ENCODE assay signal across 12 mouse cellular contexts in genomic region chr4:133970876-133971275, GRCm38 (mm10). TPM values are rescaled to one million over a fixed set of nuclear protein-coding genes. Genes with fewer than 3 reads are reported as not detected.
A peak's percentile ranks its signal among the peaks of the same experiment; 100 is the strongest.
DNase-seq lines count a peak whose midpoint lies in the region; ATAC-seq lines count a peak whose summit lies in the region.
"Had no signal": no experiment of that assay in that cellular context is flagged by ENCODE, and none has a peak within 500 bp of the region (broad histone marks: within the 10 kb centered on the region; RNA-seq: fewer than 3 reads in every experiment).

No protein-coding gene starts in this region.

- intact Hi-C loops in heart, postnatal 36 days (cut with DNase I): no loop called here

- H3K9me3 ChIP-seq in forebrain, embryonic 12.5 days: no peaks in the 10 kb centered on the region
- no peaks in the 10 kb centered on the region for H3K9me3 ChIP-seq in hindbrain, embryonic 10.5 days
- no peaks in the 10 kb centered on the region for H3K9me3 ChIP-seq in midbrain, embryonic 15.5 days
- H3K9me3 ChIP-seq: embryonic facial prominence, embryonic 15.5 days; liver, embryonic 12.5 days had no signal

- peaks cover 45% of the 10 kb centered on the region for H3K4me1 ChIP-seq in forebrain, embryonic 12.5 days
- H3K4me1 ChIP-seq in hindbrain, embryonic 10.5 days (replicated peaks): peaks cover 51% of the 10 kb centered on the region
- peaks cover 33% of the 10 kb centered on the region for H3K4me1 ChIP-seq in midbrain, embryonic 15.5 days

- 0 out of 2 replicates have a peak overlapping the region, but pooled peaks have one; percentile 13 for H3K9ac ChIP-seq in forebrain, embryonic 12.5 days
- no peak overlapping the region for H3K9ac ChIP-seq in midbrain, embryonic 15.5 days
- H3K9ac ChIP-seq: embryonic facial prominence, embryonic 15.5 days; liver, embryonic 12.5 days had no signal

- H3K36me3 ChIP-seq in forebrain, embryonic 12.5 days (replicated peaks): peaks cover 27% of the 10 kb centered on the region
- peaks cover 63% of the 10 kb centered on the region for H3K36me3 ChIP-seq in hindbrain, embryonic 10.5 days
- 0 out of 2 replicates have a peak, but pooled peaks cover 3% of the 10 kb centered on the region for H3K36me3 ChIP-seq in midbrain, embryonic 15.5 days (replicated peaks)

- H3K27ac ChIP-seq in forebrain, embryonic 12.5 days: peak overlapping the region; percentile 100
- H3K27ac ChIP-seq in hindbrain, embryonic 10.5 days: peak overlapping the region; percentile 100
- peak overlapping the region; percentile 99; the same call in 1 of the 2 replicates for H3K27ac ChIP-seq in midbrain, embryonic 15.5 days
- H3K27ac ChIP-seq: embryonic facial prominence, embryonic 15.5 days; liver, embryonic 12.5 days had no signal

- WGBS in forebrain, embryonic 12.5 days: 74% methylated on average over 13 of the region's 13 CpGs
- 81% methylated on average over 13 of the region's 13 CpGs for WGBS in hindbrain, embryonic 10.5 days
- 64% methylated on average over 13 of the region's 13 CpGs for WGBS in midbrain, embryonic 15.5 days

- H3K4me2 ChIP-seq in forebrain, embryonic 12.5 days: no peak overlapping the region
- no peak overlapping the region for H3K4me2 ChIP-seq in midbrain, embryonic 15.5 days
- H3K4me2 ChIP-seq: embryonic facial prominence, embryonic 15.5 days; liver, embryonic 12.5 days had no signal

- H3K4me3 ChIP-seq in forebrain, embryonic 12.5 days (replicated peaks): no peak overlapping the region
- H3K4me3 ChIP-seq in hindbrain, embryonic 10.5 days: no peak overlapping the region
- H3K4me3 ChIP-seq in midbrain, embryonic 15.5 days: no peak overlapping the region
- H3K4me3 ChIP-seq: embryonic facial prominence, embryonic 15.5 days; liver, embryonic 12.5 days had no signal

- no peaks in the 10 kb centered on the region for H3K27me3 ChIP-seq in forebrain, embryonic 12.5 days
- H3K27me3 ChIP-seq in hindbrain, embryonic 10.5 days (ENCODE audit: insufficient read depth, poor library complexity, severe bottlenecking): no peaks in the 10 kb centered on the region
- H3K27me3 ChIP-seq in midbrain, embryonic 15.5 days (replicated peaks): no peaks in the 10 kb centered on the region
- H3K27me3 ChIP-seq: embryonic facial prominence, embryonic 15.5 days; liver, embryonic 12.5 days; Patski had no signal

- DNase-seq in layer of hippocampus, postnatal 10 days (ENCODE audit: low spot score in 2 of 2): peak; percentile 34 to 54
- no peak for DNase-seq in layer of hippocampus, postnatal 25 days (ENCODE audit: extremely low spot score in 1 of 2, low spot score in 1 of 2)
- DNase-seq in hindbrain, embryonic 10.5 days (ENCODE audit: low spot score): no peak
- no peak for DNase-seq in heart, postnatal 36 days
- DNase-seq: thymus, adult 2 months had no signal

- ATAC-seq in forebrain, embryonic 12.5 days (ENCODE audit: low FRiP score): no peak
- ATAC-seq in midbrain, embryonic 15.5 days (replicated peaks): no peak
- ATAC-seq in megakaryocyte-erythroid progenitor cell, adult 5-6 weeks (replicated peaks; ENCODE audit: low FRiP score, low TSS enrichment, poor library complexity, severe bottlenecking): no peak
- ATAC-seq: liver, embryonic 12.5 days; Patski had no signal

RNA-seq across cellular contexts. Expression of gene Hmgn2, which starts 2.4 kb away (rescaled TPM):
- total RNA-seq in layer of hippocampus, postnatal 10 days (2021): 100 to 1,000 TPM; 199 to 225 TPM
- 100 to 1,000 TPM; 133 to 138 TPM for total RNA-seq in layer of hippocampus, postnatal 25 days (2021)
- 3,644 and 3,855 TPM in 2 replicates for polyA plus RNA-seq in forebrain, embryonic 12.5 days (2016; fragmentation: Nextera tagmentation; extraction: Ambion mirVana)
- 3,014 and 3,091 TPM in 2 replicates for polyA plus RNA-seq in hindbrain, embryonic 10.5 days (2016; fragmentation: Nextera tagmentation; extraction: Ambion mirVana)
- 876 and 917 TPM in 2 replicates for polyA plus RNA-seq in midbrain, embryonic 15.5 days (2015; fragmentation: Nextera tagmentation; extraction: Ambion mirVana)
- total RNA-seq in megakaryocyte-erythroid progenitor cell, adult 5-6 weeks (2014; fragmentation: Nextera tagmentation): 542 and 559 TPM in 2 replicates
- 268 and 336 TPM in 2 replicates for total RNA-seq in megakaryocyte-erythroid progenitor cell, adult 5-6 weeks (2017)
- total RNA-seq in heart, postnatal 36 days (2021): 100 to 1,000 TPM; 106 to 128 TPM

RNA-seq across cellular contexts. Expression of gene Dhdds, which starts 29.8 kb away (rescaled TPM):
- total RNA-seq in layer of hippocampus, postnatal 10 days (2021): 10 to 100 TPM; 57.3 to 58.6 TPM
- total RNA-seq in layer of hippocampus, postnatal 25 days (2021): 10 to 100 TPM; 62.2 to 62.6 TPM
- 45.5 and 48.6 TPM in 2 replicates for polyA plus RNA-seq in forebrain, embryonic 12.5 days (2016; fragmentation: Nextera tagmentation; extraction: Ambion mirVana)
- polyA plus RNA-seq in hindbrain, embryonic 10.5 days (2016; fragmentation: Nextera tagmentation; extraction: Ambion mirVana): 39.5 and 42.3 TPM in 2 replicates
- polyA plus RNA-seq in midbrain, embryonic 15.5 days (2015; fragmentation: Nextera tagmentation; extraction: Ambion mirVana): 45.9 and 48.2 TPM in 2 replicates
- total RNA-seq in megakaryocyte-erythroid progenitor cell, adult 5-6 weeks (2014; fragmentation: Nextera tagmentation): 27.0 and 34.0 TPM in 2 replicates
- total RNA-seq in megakaryocyte-erythroid progenitor cell, adult 5-6 weeks (2017): 10.6 and 26.2 TPM in 2 replicates
- total RNA-seq in heart, postnatal 36 days (2021): 10 to 100 TPM; 29.9 to 32.4 TPM

RNA-seq across cellular contexts. Expression of gene Lin28a, which starts 47.8 kb away (rescaled TPM):
- total RNA-seq in layer of hippocampus, postnatal 10 days (2021): not detected
- total RNA-seq in layer of hippocampus, postnatal 25 days (2021): not detected
- polyA plus RNA-seq in forebrain, embryonic 12.5 days (2016; fragmentation: Nextera tagmentation; extraction: Ambion mirVana): 0.92 and 1.5 TPM in 2 replicates
- 13.4 and 27.5 TPM in 2 replicates for polyA plus RNA-seq in hindbrain, embryonic 10.5 days (2016; fragmentation: Nextera tagmentation; extraction: Ambion mirVana)
- 0.27 and 0.64 TPM in 2 replicates for polyA plus RNA-seq in midbrain, embryonic 15.5 days (2015; fragmentation: Nextera tagmentation; extraction: Ambion mirVana)
- not detected in 2 replicates for total RNA-seq in megakaryocyte-erythroid progenitor cell, adult 5-6 weeks (2014; fragmentation: Nextera tagmentation)
- 0.23 TPM in 1 of 2 replicates, not detected in the other for total RNA-seq in megakaryocyte-erythroid progenitor cell, adult 5-6 weeks (2017)
- total RNA-seq in heart, postnatal 36 days (2021): not detected
- polyA plus RNA-seq: embryonic facial prominence, embryonic 15.5 days; large intestine, adult 2 months; Patski had no signal

Comparison
In these comparisons a context has a peak if more than half of its experiments do, and no peak if none do; other contexts are left out.
1. DNase-seq: peak in layer of hippocampus, postnatal 10 days (2 of 2); none in layer of hippocampus, postnatal 25 days (0 of 2), hindbrain, embryonic 10.5 days (single experiment) and heart, postnatal 36 days (0 of 2).
2. Peak in every context shown above with its lines, with median percentiles within 50 percentile points of each other: H3K27ac ChIP-seq.